Mouse (Mus musculus) lung, postnatal 0 days (tissue): ENCODE data around the gene Pknox2. TPM values are rescaled to one million over a fixed set of nuclear protein-coding genes. Genes with fewer than 3 reads are reported as not detected.

Source experiments
- ATAC-seq: fragments of 200-750 bp; cut with Nextera tagmentation; 2 replicates; pipeline ENCODE4 v1.8.0; 2017; ENCODE audit warnings: moderate library complexity
- DNase-seq: peaks from one replicate; pipeline ENCODE4 v3.0.0-alpha.2; 2016; ENCODE audit warnings: low spot score
- H3K27ac ChIP-seq: fragments of 300-500 bp; sonication (generic); 2 replicates; pipeline ENCODE4 v1.5.1; 2014; ENCODE audit warnings: antibody characterized with exemption, mild to moderate bottlenecking, low read length, mixed read lengths
- H3K27me3 ChIP-seq: fragments of 300-500 bp; sonication (generic); replicated peaks from 2 replicates; pipeline ENCODE4 v1.6.1; 2014; ENCODE audit warnings: low read length, mixed read lengths; ENCODE audit not compliant: insufficient read depth
- H3K36me3 ChIP-seq: fragments of 300-500 bp; sonication (generic); 2 replicates; pipeline ENCODE4 v1.6.1; 2014; ENCODE audit warnings: low read length, mixed read lengths; ENCODE audit not compliant: insufficient read depth
- H3K4me1 ChIP-seq: fragments of 300-500 bp; sonication (generic); 2 replicates; pipeline ENCODE4 v1.6.1; 2014; ENCODE audit warnings: antibody characterized with exemption, low read depth, low read length, mixed read lengths; ENCODE audit not compliant: insufficient read depth
- H3K4me2 ChIP-seq: fragments of 300-500 bp; sonication (generic); replicated peaks from 2 replicates; pipeline ENCODE4 v1.6.1; 2014; ENCODE audit warnings: low read depth, mild to moderate bottlenecking, low read length, moderate library complexity, mixed read lengths
- H3K4me3 ChIP-seq: fragments of 300-500 bp; sonication (generic); 2 replicates; pipeline ENCODE4 v1.5.1; 2014; ENCODE audit warnings: low read depth, low read length
- H3K9ac ChIP-seq: fragments of 300-500 bp; sonication (generic); replicated peaks from 2 replicates; pipeline ENCODE4 v1.6.1; 2014; ENCODE audit warnings: low read depth, mild to moderate bottlenecking
- H3K9me3 ChIP-seq: fragments of 300-500 bp; sonication (generic); 2 replicates; pipeline ENCODE4 v1.6.1; 2016; ENCODE audit warnings: low read length, mixed read lengths
- CTCF ChIP-seq: IDR thresholded peaks from 2 replicates; pipeline ENCODE4 v1.5.1; 2016; ENCODE audit warnings: antibody characterized with exemption, mild to moderate bottlenecking
- EP300 ChIP-seq: IDR thresholded peaks from 2 replicates; pipeline ENCODE4 v1.6.1; 2016; ENCODE audit warnings: antibody characterized with exemption, mild to moderate bottlenecking, control low read depth
- WGBS: fragments of 180-500 bp; shearing (Covaris S2); extraction: QIAGEN DNeasy Blood & Tissue Kit; methylation state at CpG from one replicate; pipeline ENCODE4 v1.1.7; 2014; 5-methylcytosine and 5-hydroxymethylcytosine counted together
- polyA plus RNA-seq: library from polyadenylated mRNA; unstranded; fragments of >200 nt; fragmentation: Nextera tagmentation; extraction: Ambion mirVana; gene quantifications from 2 replicates; pipeline ENCODE4 v1.2.1, GENCODE M21; 2015

Pknox2 gene
- polyA plus RNA-seq, 1 experiment from 2014 or later: 11.1 TPM

GRCm38 (mm10) chr9:37035248-37035647 is 112.0 kb downstream of the Pknox2 start:
- no peak for TF ChIP-seq EP300
- TF ChIP-seq CTCF: peak; percentile 50
- Histone ChIP-seq H3K4me1 (no peaks in the 10 kb centered on the region), H3K27ac (no peak overlapping the region), H3K36me3 (no peaks in the 10 kb centered on the region), H3K4me3 (no peak overlapping the region), H3K9ac (no peak overlapping the region), H3K4me2 (no peak overlapping the region), H3K27me3 (no peaks in the 10 kb centered on the region), H3K9me3 (no peaks in the 10 kb centered on the region)
- 93% methylated on average over 3 of the region's 3 CpGs for WGBS
- DNase-seq: no peak
- ATAC-seq: no peak

GRCm38 (mm10) chr9:37034316-37034715 is 112.9 kb downstream of the Pknox2 start:
- DNase-seq: no peak
- no peak for TF ChIP-seq EP300
- TF ChIP-seq CTCF: no peak

DNA sequence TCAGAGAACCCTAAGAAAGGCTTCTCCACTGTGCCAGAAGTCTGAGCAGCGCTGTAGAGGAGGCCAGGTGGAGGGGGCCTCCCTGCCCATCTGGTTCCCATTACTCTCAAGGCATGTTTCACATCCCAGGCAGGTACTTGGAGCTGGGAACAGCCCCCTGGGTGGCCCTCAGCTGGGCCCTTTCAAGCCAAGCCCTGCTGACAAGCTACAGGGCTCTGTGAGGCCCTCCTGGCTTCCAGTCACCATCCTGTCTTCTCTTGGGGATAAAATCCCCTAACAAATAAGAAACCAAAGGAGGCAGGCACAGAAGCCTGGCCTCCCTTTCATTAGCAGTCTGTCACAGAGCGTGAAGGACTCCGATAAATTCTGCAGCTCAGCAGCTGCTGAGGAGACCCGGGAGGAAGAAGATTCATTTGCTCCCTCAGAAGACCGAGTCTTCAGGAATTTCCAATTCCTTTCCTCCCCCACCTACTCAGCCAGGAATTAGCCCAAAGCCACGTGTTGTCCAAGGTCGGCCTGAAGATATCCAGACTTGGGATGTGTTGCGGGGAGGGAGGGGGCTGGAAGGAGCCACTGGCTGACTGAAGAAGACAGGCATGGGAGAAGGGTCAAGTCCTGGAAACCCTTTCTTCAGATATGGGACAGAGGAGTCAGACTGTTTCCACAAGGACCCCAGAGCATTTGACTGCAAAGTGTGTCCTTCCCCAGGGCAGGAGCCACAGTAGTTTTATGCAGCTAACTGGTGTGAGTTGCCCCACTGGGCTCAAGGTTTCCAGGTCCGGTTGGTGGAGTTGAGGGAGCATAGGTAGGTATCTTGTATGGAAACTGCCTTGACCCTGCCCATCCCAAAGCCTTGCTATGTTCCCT is 116.6 kb downstream of the Pknox2 start:
- DNase-seq: no peak
- H3K9ac ChIP-seq: no peak overlapping the region

More at GRCm38 (mm10) chr9:37034316-37034715, 112.9 kb downstream of the Pknox2 start:
- Histone ChIP-seq H3K36me3 (no peaks in the 10 kb centered on the region), H3K9me3 (no peaks in the 10 kb centered on the region), H3K4me2 (no peak overlapping the region), H3K9ac (no peak overlapping the region), H3K4me3 (no peak overlapping the region), H3K4me1 (no peaks in the 10 kb centered on the region), H3K27me3 (no peaks in the 10 kb centered on the region), H3K27ac (no peak overlapping the region)
- 71% methylated on average over 1 of the region's 1 CpGs for WGBS
- ATAC-seq: no peak

DNA sequence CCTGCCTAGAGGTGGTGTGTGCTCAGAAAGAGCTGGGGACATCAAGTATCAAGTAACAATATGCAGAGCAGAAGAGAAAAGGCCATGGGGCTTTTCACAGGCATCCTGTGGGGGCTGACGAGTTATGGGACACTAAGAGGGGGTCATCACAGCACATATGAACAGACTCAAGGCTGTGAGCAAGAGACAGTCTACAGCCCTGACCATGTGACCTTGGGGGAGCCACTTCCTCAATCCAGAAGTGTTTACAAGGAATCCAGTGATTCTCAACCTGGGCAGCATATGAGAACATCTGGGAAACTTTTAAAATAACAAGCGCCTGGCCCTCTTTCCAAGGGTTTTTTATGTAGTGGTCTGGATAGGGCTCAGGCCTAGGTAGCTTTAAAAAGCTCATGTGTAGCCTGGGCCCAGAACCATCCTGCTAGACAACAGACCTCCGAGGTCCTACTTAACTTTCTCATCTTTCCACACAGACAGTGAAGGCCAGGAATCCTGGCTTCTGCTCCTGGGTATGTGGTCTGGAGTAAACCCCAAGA is 117.3 kb downstream of the Pknox2 start:
- Histone ChIP-seq H3K4me2 (no peak overlapping the region), H3K9ac (no peak overlapping the region), H3K27me3 (no peaks in the 10 kb centered on the region), H3K4me1 (no peaks in the 10 kb centered on the region), H3K27ac (no peak overlapping the region), H3K9me3 (no peaks in the 10 kb centered on the region), H3K36me3 (no peaks in the 10 kb centered on the region), H3K4me3 (no peak overlapping the region)
- ATAC-seq (peak; percentile 25; the same call in 1 of the 2 replicates), DNase-seq (no peak)
- WGBS: 46% methylated on average over 3 of the region's 3 CpGs
- no peak for TF ChIP-seq EP300
- no peak for TF ChIP-seq CTCF

More for the DNA sequence above, 116.6 kb downstream of the Pknox2 start:
- WGBS: 46% methylated on average over 9 of the region's 9 CpGs
- H3K36me3 ChIP-seq: no peaks in the 10 kb centered on the region
- no peak overlapping the region for H3K27ac ChIP-seq
- H3K27me3 ChIP-seq: no peaks in the 10 kb centered on the region
- ATAC-seq: peak; percentile 50
- no peaks in the 10 kb centered on the region for H3K9me3 ChIP-seq
- no peak overlapping the region for H3K4me3 ChIP-seq
- TF ChIP-seq CTCF (no peak), EP300 (no peak)
- no peaks in the 10 kb centered on the region for H3K4me1 ChIP-seq
- no peak overlapping the region for H3K4me2 ChIP-seq

DNA sequence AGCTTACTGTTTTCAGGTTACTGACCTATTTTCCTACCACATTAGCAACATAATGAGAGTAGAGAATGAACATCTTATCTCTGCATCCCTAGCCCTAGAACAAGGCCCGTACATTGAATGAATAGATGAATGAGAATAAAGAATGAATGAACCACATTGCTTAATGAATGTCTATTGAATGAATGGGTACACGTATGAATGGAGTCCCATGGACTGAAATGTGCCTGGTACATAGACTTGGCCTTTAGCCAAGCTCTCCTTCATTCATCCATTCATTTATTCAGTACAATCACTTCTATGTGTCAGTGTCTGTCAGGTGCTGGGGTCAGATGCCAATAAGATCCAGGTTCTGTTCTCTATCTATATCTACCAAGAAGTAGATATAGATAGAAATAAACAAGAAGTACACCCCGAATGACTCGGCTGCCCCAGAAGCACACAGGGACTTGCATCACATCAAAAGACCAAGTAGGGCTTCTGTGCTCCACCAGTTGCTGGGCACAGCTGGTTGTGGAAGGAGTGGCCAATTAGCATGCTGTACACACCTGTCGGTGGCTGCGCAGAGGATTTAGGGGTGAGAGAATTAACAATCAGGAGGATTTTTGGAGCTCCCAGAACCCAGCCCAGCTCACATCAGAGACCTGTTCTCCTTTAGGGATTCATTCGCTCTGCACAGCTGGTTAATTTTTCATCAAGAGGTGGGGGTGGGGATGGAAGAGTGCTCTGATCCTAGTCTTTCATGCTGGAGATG is 119.2 kb downstream of the Pknox2 start:
- Histone ChIP-seq H3K27ac (no peak overlapping the region), H3K36me3 (no peaks in the 10 kb centered on the region), H3K4me2 (no peak overlapping the region), H3K27me3 (no peaks in the 10 kb centered on the region), H3K4me3 (no peak overlapping the region), H3K9me3 (no peaks in the 10 kb centered on the region), H3K9ac (no peak overlapping the region), H3K4me1 (no peaks in the 10 kb centered on the region)
- no peak for DNase-seq
- no peak for ATAC-seq
- no peak for TF ChIP-seq EP300
- no peak for TF ChIP-seq CTCF
- WGBS: 79% methylated on average over 7 of the region's 7 CpGs

- Histone ChIP-seq H3K36me3 (no peaks in the 10 kb centered on the region), H3K9ac (no peak overlapping the region), H3K9me3 (no peaks in the 10 kb centered on the region), H3K4me1 (no peaks in the 10 kb centered on the region), H3K27me3 (no peaks in the 10 kb centered on the region), H3K27ac (no peak overlapping the region), H3K4me3 (no peak overlapping the region), H3K4me2 (no peak overlapping the region)
- no peak for DNase-seq
- ATAC-seq: no peak
- TF ChIP-seq EP300 (no peak), CTCF (no peak)
- WGBS: 58% methylated on average over 3 of the region's 3 CpGs
These were observed 121.3 kb downstream of the Pknox2 start for GRCm38 (mm10) chr9:37025913-37026312.
